Mouse (Mus musculus) CD4-positive helper T cell, adult 2 months (primary cell): Measurements from ENCODE around the gene Cdc14b.

ENCODE experiments used
- DNase-seq: peaks from one replicate; pipeline ENCODE4 v3.0.0-alpha.2; 2012; ENCODE audit warnings: low read depth, missing footprints, low spot score

Gene Cdc14b

DNA sequence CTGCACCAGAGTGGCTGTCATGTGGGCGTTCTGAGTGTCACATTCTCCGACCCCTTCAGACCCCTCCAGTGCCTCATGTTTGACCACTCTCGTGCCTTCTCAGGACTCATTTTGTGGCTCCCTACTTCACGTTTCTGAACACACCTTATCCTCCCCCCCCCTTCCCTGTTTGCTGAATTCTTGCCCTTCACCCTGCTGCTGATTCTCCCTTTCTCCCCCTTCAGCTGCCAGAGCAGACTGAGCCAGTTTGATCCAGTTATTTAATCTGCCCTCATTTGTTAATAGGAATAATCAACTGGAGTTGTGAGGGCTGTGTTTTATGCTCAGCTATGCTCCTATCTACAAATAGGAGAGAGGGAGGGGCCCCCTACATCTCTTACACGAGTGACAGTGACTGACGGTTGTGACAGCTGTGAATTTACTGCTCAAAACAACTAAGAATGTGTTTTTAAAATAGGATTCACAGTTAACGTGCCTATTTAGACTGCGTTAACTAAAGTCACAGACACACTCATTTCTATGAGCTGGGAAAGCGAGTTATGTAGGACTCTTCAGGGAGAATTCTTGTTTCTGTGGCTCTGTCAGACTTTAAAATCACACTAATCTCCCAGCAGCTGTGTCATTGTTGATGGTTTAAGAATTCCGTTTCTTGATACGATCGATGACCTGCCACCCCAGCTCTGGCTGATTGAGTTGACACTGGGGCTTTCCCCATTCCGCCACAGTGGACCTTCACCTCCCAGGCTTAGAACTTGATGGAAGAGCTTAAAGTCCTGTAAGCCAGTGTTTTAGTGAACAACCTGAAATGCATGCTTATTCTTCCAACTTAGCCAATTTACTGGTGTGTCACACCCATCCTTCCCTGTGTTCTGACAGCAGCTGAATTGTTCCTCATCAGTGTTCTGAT, 96.1 kb downstream of the Cdc14b start:
- no peak for DNase-seq

DNA sequence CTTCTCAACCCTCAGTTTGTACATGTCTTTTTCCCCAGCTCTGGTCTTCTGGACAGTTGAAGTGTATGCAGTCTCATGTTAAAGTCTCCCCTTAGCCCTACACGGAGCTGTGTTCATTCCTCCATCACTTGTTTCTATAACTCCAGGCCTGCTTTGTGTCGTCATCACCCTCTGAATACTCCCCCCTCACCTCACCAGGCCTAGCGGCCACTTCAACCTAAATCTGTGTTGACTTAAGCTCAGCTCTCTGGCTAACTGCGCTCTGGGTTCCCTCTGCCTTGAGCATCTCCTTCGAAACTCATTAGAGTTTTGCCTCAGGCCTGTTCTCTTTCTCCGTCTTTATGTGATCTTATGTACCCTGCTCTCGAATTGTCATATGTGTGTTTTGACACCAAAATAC, 97.1 kb downstream of the Cdc14b start:
- DNase-seq: no peak

DNA sequence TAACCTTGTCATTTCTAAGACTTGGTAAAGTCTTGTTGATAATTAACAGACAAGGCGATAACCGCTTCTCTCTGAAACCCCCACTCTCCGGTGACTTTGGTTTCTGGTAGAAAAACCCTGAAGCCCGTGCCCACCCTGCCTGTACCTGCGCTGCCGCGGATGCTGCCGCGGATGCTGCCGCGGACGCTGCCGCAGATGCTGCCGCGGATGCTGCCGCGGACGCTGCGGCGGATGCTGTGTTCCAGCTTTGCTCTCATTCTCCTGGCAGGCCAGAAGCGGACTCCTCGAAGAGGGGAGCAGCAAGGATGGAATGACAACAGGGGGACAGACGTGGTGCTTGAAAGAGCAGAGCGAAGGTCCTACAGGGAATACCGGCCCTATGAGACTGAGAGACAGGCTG, 105.3 kb downstream of the Cdc14b start:
- no peak for DNase-seq

DNA sequence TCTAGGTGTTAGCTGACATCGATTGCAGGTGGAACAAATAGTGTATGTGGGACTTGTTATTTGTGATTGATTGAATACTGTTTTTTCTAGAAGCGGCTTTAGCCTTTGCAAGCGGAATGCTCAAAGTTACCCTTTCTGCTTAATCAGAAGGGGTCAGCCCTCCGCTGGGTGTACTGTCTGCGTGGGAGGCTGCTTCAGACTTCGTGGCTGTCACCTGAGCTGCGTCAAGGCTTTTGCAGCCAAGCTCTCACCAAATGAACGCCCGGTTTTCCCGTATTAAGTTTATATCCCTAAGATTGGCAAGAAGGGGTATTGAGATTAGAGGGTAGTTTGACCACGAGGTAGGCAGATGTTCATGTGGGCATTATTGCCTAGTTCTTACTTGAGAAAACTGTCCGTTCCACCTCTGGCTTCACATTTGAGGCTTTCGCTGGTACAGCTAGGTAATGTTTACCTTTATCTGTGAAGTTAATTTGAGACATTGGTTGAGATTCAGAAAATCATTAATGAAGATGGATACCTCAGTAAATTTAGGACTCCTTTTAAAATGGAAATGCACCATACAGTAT, 111.9 kb downstream of the Cdc14b start:
- DNase-seq: no peak

DNA sequence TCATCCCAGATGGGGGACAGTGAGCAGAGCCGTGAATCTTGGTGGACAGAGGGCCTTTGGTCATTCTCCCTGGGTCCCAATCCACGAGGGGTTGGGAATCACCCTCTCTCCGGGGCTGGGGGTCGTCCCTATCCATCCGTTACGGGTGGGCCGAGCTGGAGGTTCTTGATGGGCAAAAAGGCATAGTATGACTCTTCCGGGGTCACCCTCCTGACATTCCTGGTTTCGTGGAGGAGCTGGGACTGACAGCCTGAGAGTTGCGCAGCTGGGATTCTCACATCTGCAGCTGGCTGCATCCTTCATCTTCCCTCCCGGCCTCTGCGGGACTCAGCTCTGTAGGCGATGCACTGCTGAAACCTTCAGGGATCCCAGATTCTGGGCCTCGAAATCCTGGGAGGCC, 112.5 kb downstream of the Cdc14b start:
- DNase-seq: no peak

DNA sequence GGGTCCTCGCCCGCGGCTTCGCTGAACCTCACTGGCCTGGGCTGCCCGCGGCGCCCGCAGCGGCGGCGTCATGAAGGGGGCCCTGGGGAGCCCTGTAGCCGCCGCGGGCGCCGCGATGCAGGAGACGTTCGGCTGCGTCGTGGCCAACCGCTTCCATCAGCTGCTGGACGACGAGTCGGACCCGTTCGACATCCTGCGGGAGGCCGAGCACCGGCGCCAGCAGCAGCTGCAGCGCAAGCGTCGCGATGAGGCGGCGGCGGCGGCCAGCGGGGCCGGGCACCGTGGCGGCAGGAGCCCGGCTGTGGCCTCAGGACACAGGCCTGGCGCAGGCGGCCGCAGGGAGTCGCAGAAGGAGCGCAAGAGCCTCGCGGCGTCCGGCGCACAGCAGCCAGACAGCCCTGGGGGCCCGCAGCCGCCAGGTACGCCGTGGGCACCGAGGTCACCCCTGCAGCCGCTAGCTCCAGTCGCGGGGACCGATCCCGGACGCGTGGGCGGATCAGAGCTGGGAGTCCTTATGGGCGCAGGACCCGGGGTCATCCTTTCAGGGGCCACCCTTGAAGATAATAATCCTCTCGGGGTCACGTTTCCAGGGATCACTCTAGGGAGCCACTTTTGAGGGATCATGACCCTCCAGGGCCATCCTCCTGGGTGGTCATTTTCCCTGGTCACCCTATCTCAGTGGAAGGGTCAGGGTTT, 113.0 kb downstream of the Cdc14b start:
- no peak for DNase-seq

DNA sequence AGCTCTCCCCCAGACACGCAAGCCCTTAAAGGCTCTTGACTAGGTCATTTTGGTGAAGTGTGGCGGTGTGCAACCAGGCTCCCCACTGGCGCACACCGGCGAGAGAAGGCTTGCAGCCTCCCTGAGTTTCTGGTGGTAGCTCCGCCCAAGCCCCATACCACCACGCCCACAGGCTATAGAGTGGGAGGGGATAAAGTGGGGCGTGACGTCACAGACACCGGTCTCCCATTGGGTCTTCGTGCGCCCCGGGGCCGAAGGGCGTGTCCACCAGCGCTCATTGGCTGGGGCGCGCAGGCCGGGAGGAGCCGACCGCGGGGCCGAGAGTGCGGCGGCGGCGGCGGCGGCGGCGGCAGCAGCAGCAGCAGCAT, 113.6 kb downstream of the Cdc14b start, which contains the start of gene Habp4:
Gene Habp4 (plus strand): TSS at position 277 of the 368 bp plus-strand sequence.
- DNase-seq: peak; percentile 98

DNA sequence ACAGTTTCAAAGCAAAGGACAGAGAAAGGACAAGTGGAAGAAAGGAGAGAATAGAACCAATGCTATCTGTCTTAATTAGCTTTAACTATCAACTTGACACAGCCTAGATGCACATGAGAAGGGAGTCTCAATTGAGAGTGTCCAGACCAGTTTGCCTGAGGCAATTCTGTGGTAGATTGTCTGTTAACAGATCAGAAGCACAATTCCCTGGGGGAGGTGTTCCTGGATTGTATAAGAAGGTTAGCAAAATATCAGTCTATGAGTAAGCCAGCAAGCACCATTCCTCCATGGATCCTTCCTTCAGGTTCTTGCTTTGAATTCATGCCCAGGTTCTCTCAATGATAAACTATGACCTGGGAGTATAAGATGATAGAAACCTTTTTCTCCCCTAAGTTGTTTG, 118.1 kb downstream of the Cdc14b start:
- DNase-seq: no peak

DNA sequence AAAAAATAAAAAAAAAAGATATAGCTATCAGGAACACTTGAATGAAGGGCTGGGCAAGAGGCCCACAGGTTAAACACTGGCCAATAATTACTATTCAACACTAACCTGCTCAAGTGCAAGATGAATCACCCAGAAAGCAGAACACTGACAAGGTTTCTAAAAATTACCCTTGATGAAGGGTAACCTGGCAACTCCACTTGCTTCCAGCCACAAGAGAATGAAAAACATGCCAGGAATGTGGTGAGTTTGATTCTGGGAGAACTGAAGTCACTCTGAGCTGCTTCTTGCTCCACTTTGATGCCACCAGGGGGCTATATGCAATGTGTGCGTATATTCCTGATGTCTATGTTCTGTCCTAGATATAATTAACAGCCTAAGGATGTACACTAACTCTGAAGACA, 119.9 kb downstream of the Cdc14b start:
- DNase-seq: no peak

DNA sequence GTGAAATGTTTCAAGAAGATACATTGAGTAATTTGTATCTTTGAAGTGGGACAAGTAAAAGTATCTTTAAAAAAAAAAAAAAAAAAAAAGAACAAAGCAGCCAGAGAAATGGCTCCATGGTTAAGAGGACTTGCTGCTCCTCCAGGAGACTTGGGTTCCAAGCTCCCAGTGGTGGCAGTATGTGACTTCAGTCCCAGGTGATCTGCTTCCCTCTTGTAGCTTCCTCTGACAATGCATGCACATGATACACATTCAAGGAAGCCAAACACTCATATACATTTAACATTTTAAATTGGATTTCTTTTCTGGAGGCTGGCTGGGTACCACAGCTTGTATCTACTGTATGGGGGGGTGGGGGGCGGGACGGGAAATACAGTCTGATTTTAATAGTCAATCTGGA, 120.4 kb downstream of the Cdc14b start:
- DNase-seq: no peak

DNA sequence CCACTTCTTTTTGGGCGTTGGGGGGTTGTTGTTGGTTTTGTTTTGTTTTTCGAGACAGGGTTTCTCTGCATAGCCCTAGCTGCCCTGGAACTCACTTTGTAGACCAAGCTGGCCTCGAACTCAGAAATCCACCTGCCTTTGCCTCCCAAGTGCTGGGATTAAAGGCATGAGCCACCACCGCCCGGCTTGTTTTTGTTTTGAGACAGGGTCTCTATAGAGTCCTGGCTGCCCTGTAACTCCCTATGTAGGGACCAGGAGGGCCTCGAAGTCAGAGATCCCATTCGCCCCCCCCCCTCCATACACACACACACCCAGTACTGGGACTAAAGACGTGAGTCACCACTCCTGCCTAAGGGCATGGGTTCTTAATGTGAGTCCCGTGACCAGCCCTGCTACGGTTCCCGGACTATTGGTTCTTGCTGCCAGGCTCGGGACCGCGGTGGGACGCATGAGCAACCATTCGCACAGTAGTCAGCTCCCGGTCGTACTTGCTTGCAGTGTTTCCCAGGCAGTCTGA, 121.3 kb downstream of the Cdc14b start:
- DNase-seq: peak; percentile 48

DNA sequence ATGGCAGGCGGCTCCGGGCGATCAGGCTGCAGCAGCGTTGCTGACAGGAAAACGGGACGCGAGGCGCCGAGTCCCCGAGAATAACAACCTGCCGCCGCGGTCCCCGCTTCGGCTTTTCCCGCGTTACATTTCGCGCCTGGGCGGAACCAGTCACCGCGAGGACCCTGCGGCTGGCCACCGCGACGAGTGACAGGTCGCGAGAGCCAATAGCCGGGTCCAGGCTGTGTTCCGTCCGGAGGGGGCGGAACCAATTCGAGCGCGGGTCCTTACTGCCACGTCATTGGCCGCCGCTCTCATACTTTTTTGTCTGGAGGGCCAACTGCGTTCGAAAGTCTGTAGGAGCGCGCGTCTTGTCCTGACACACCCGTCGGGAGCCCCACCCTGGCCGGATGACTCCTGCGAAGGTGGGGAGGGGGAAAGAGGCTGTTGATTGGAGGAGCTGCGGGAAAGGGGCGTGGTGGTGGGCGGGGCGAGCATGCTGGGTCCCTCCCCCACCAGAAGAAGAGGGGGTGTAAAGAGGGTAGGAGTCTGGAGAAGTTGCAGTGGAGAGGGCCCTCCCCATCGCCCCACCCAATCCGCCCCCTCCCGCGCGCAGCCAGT, 121.9 kb downstream of the Cdc14b start, which contains the start of gene Zfp367:
Gene Zfp367 (minus strand): TSS at position 120 of the 600 bp plus-strand sequence.
- peak; percentile 99 for DNase-seq

DNA sequence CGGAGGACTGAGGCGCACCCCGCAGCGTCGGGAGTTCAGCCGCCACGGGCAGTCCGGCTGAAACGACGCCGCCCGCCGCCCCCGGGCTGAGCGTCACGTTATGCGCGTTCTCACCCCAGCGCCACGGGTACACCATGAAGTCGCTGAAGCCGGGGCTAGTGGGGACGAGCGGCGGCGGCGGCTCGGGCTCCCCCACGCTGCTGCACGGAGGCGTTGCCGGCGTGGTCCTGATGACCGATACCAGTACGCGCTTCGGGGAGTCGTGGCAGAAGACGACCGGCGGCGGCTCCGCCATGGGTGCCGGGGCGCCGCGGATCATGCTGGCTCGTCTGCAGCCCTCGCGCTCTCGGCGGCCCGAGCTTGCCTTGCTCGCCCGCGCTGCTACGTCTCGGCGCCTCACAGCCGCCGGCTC, 122.4 kb downstream of the Cdc14b start:
- DNase-seq: no peak

DNA sequence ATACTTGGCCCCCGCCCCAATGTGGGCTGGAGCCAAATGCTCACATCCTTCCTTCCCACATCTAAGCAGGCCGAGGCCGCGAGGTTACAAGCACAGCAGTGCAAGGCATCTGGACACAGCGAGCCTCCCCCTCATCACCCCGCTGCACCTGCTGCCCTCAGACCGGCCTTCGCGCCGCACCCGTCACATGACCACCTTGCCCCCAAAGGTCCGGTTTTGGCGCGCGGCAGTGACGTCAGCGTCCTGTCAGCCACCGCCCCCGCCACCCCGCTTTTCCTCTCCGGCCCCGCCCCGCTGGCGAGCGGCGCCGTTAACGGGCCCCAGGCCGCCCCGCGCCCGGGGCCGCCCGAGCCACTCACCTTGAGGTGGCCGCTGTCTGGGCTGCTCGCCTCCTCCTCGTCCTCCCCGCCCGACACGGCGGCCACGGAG, 122.8 kb downstream of the Cdc14b start:
- peak; percentile 84 for DNase-seq

DNA sequence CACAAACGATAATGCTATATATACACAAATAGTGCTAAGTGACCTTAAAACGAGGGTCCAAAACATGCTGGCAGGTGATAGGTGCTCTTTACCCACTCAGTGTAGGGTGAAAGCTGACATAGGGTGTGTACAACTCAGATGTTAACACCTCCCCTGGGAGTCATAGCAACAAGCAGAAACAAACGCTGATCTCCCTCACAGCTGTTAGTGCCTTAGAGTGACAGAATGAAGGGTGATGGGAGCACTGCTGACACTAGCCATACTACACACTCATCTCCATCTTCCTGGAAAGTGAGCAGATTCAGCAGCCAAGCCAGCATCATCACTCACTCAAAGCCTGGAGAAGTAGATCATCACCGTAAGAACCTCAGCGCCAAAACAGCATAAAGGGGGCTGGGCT, 125.0 kb downstream of the Cdc14b start:
- peak; percentile 57 for DNase-seq
